Mouse (Mus musculus): ENCODE measurements around the gene Rexo4. TPM values are rescaled to one million over a fixed set of nuclear protein-coding genes. Genes with fewer than 3 reads are reported as not detected.

The Rexo4 gene
- 56.8 TPM for total RNA-seq (2023)

DNA sequence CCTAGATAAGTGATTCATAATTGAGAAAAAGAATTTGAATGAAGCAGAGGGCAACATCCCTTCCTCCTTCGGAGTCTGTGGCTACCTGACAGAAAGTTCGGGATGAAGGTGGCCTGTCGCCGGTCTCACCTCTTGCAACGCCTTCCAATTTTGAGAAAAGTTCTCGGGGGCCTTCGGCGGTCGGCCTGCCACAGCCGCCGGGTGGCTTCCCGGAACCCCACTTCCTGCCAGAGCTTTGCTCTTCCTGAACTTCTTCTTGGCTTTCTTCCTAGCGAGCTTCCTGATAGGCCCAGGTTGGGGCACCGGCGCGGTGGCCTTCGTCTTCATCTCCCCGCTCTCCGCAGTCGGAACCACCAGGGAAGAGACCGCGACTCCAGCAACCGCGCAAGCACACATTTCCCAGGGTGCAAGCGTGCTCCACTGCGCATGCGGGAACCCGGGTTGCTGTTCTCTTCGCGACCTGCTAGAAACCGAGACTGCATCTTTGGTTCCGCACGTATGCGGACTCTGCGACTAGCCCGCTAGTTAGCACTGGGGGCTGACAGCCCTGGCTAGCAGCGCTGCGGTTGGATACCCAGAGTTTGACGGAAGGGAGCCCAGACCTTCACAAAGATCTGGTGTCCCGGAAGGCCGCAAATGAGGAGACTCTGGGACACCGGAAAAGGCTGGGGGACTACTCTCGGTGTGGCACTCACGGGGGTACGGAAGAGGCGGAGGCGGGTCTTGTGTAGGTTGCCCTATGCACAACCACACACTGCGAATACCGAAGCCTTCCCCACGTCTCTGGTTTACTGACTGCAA, at the start of gene Rexo4:
Rexo4 (minus strand) TSS at position 464 of the 801 bp plus-strand sequence.

DNA sequence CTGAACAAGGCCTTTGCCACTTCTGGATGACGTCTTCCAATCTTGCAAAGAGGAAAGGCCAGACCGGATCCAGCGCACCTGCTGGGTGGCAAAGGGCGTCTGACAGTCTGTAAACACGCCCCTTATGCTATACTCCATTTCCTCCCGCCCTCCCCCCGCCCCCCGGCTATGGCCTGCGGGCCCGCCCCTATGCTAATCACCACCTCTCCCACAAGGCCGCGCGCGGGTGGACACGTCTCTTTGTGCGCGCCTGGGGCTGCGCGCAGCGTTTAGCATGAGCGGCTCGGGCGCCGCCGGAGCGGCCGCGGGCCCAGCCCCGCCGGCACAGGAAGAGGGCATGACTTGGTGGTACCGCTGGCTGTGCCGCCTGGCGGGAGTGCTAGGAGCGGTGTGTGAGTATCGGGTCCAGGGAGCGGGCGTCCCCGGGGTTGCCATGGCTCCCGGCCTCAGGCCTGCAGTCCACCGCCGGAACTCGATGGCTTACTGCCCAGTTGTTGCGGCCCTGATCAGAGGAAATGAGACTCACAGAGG, 45.6 kb upstream of the Rexo4 start, which contains the start of gene Cacfd1:
Cacfd1 (plus strand) TSS at position 213 of the 531 bp plus-strand sequence.

DNA sequence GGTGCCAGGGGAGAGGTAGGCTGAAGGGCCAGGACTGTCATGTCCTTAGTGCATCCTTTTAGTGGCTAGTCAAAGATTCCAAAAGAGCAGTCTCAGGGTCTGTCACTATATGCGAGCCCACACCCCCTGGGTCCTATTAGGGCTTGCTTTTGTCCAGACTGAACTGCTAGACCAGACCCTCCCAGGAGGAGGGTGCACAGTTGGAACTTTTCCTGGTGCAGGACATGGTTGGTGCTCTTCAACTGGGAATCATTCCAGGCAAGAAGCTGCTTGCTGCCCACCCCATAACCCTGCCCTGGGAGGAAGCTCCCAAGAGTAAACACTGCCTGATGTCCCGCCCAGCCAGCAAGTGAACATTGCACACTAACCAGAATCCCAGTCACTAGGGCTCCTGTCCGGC, 8.9 kb upstream of the Rexo4 start, which contains the start of gene Adamts13:
Adamts13 (plus strand) TSS at position 301 of the 400 bp plus-strand sequence.

DNA sequence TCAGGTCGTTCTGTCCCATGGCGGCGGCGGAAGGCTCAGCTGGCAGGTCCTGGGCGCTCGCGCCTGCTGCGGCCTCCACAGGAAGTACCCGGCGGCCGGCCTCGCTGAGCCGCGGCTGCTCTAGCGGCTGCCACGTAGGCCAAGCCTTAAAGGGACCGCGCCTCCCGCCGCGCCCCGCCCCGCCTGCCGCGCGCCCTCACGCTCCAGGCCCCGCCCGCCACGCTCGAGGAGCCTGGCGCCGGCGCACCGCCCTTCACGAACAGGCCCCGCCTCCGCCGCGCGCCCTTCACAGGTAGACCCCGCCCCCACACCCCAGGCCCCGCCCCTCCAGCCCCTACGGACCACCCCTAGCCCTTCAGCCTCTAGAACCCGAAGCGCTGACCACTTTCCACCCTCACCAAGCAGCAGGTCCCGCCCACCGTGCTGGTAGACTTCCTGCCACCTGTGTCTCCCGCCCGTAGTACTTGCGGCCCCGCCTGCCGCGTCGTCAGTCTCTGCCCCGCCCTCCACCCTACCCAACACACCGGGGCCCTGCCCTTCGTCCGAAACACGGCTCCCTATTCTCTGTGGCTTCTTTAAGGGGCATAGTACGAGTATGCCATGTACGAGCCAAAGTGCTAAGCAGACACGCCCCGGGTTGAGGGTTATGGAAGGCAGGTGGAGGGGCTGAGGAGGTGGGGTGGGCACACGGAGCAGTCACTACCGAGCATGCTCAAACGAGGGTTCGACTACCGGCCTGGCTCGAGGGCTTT, 30.7 kb downstream of the Rexo4 start, which contains the start of the genes Surf4 and Stkld1:
Surf4 (minus strand) TSS at position 625 of the 752 bp plus-strand sequence.
Stkld1 (plus strand) TSS at position 744 of the 752 bp plus-strand sequence.

DNA sequence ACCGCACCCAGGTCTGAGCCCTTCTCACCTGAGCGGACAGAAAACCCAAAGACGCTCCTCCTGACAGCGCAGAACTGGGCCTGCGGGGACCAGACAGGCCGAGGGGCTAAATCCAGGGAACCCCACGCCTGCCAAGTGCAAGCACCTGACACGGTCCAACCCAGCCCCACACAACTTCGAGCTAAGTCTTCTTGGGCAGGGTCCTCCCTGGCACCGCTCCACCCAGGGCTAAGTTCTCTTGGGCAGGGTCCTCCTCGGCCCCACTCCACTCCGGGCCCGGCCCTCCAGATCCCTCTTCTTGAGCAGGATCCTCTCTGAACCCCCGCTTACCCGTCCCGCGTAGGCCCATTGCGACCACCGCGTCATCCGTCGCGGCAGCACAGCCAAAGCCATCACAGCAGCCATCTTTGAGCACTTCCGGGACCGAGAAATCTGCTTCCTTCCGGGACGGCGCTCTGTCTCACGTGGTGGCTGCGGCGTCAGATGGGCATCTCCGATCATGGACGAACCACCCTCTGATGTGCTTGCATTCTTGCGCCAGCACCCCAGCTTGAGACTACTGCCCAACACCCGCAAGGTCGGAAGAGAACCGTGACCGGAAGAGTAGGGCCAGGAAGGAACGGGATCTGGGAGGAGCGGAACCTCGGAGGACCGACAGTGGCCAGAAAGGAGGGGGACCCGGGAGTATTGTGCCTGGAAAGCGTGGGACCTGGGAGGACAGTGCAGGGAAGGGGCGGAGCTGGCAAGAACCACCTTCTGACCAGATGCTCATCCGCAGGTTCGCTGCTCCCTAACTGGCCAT, 48.1 kb downstream of the Rexo4 start, which contains the start of the genes Surf2 and Surf1:
Surf2 (plus strand) TSS at position 441 of the 802 bp plus-strand sequence.
Surf1 (minus strand) TSS at position 604 of the 802 bp plus-strand sequence.

DNA sequence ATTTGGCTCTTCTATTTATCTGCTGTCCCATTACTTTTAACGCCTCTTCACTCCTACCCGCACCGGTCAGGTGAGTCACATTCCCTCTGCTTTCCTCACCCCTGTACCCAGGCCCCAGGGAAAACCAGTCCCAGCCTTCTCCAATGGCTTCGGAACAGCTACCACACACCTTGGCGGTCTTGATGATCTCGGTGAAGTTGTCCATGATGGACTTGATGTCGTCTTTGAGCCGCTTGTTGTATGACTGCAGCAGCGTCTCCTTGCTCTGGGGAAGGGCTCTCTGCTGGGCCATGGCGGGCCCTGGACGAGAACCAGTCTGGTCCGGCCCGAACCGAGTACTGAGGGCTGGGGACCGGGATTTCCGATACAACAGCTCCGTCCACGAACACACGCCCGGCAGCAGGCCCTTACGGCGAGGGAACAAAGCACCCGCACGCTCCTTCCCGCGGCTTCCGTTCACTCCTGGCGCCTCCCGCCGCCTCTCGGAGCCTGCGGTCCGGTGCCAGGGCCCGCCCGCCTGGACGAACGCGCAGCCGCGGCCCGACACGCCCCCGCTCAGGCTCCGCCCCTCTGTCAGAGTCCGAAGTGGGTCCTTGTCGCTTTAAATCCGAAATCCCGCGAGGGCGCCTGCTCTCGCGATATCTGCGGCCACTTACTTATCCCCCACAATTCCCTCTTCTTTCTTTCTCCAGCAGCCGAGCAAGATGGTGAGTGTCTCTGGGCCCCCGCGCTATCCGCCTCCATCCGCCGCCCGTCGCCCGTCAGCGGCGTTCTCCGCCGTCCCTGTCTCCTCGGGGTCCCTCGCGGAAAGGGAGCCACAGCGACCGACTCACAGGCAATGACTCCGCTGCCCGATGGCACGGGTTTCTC, 53.8 kb downstream of the Rexo4 start, which contains the start of the genes Med22 and Rpl7a:
Med22 (minus strand) TSS at position 554 of the 870 bp plus-strand sequence.
Rpl7a (plus strand) TSS at position 641 of the 870 bp plus-strand sequence.

Other genes starting within 250 kb of the Rexo4 start
- gene Abo, start 99.4 kb downstream of the Rexo4 start, total RNA-seq (2023) = not detected
- 62.8 TPM for gene Surf6, start 61.5 kb downstream of the Rexo4 start, total RNA-seq (2023)
- 16.6 TPM for gene Med22, start 53.7 kb downstream of the Rexo4 start, total RNA-seq (2023)
- 1,114 TPM for gene Rpl7a, start 53.6 kb downstream of the Rexo4 start, total RNA-seq (2023)
- gene Surf2, start 48.0 kb downstream of the Rexo4 start, total RNA-seq (2023) = 45.4 TPM
- 67.8 TPM for gene Surf1, start 47.9 kb downstream of the Rexo4 start, total RNA-seq (2023)
- gene Surf4, start 30.5 kb downstream of the Rexo4 start, total RNA-seq (2023) = 85.7 TPM
- gene Stkld1, start 30.3 kb downstream of the Rexo4 start, total RNA-seq (2023) = not detected
- not detected for gene Adamts13, start 9.0 kb upstream of the Rexo4 start, total RNA-seq (2023)
- 27.6 TPM for gene Cacfd1, start 45.5 kb upstream of the Rexo4 start, total RNA-seq (2023)
- gene Slc2a6, start 63.6 kb upstream of the Rexo4 start, total RNA-seq (2023) = 1.2 TPM
- not detected for gene Mymk, start 107.8 kb upstream of the Rexo4 start, total RNA-seq (2023)
- not detected for gene Adamtsl2, start 115.0 kb upstream of the Rexo4 start, total RNA-seq (2023)
- not detected for gene Fam163b, start 178.1 kb upstream of the Rexo4 start, total RNA-seq (2023)
- gene Dbh, start 200.8 kb upstream of the Rexo4 start, total RNA-seq (2023) = not detected